Mouse (Mus musculus): ENCODE results near the gene AI597479. TPM values are rescaled to one million over a fixed set of nuclear protein-coding genes. Genes with fewer than 3 reads are reported as not detected.
"Not testable (repeated sequence)": the region's sequence is repeated elsewhere in the genome, so short reads cannot be mapped to it uniquely, and the experiment has no call there.

AI597479 gene
- polyA plus RNA-seq, 1 experiment: 8.4 TPM

- DNase-seq (ENCODE audit: low read depth): no peak
Measured at GRCm38 (mm10) chr1:43124726-43125125, 26.2 kb downstream of the AI597479 start.

- DNase-seq (ENCODE audit: low read depth): no peak
Measured at GRCm38 (mm10) chr1:43127196-43127595, 28.7 kb downstream of the AI597479 start.

DNA sequence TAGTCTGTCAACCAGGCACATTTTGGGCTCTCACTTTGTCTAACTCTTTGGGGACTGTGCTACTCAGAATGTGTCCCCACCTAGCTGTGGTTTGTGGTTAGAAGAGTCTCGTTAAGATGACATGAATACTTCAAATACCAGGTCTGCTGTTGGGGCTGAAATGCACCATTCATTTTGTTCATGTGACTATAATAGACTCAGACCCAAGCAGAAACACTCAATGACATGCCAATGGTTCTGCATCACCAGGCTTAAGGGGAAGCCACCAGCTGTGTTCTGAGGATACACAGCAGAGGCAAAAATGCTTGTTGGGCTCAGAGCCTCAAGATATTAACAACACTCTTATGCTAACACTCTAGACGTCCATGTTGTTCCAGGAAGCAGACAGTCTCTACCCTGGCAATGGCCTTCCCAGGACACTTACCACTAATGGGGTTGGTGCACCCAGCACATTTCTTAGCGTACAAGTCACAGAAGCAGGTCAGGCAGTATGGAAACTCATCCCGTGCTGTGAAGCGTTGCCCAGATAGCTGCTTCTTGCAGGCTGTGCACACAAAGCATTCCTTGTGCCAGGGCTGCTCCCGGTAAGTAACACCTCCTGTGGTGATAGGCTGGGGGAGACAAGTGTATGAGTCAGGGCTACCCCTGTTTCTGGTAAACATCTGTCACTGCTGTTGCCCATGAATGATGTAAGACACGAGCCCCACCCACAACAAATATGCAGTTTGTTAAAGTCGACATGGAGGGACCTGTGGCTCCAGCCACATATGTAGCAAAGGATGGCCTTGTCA lies 29.5 kb downstream of the AI597479 start:
- no peak for DNase-seq (ENCODE audit: low read depth)

DNA sequence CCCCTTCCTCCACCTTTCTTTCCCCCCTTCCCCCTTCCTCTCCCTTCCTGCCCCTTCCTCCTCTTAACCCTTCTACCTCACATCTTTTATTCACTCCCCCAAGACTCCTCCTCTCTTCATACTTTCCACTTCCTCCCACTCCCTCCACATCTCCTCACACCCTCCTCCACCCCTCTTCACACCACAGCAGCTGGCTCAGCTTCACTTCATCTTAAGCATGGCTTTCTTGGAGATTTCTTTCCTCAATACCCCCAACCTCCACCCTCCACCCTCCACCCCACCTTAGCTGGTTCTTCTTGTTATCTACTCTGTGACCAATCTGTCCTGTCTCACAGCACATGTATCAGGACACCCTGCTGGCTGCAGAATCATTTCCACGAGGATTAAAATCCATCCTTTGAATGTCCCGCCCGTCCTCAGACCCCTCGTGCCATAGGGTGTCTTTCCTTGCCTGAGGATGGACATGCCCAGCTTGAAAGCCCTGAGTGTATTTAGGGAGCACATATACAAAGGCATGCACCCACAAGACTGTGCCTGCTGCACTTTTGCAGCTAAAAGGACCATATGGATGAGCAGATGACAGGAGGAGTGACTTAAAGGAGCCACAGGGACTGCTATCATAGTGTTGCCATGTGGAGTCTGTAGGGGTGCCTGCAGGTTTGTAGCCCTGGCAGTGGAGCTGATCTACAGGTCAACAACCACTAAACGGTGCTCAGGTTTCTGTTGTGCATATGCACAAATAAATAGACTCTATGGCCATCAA lies 31.9 kb downstream of the AI597479 start:
- DNase-seq (ENCODE audit: low read depth): no peak

- DNase-seq (ENCODE audit: low read depth): no peak
Measured at GRCm38 (mm10) chr1:43131591-43131990, 33.1 kb downstream of the AI597479 start.

DNA sequence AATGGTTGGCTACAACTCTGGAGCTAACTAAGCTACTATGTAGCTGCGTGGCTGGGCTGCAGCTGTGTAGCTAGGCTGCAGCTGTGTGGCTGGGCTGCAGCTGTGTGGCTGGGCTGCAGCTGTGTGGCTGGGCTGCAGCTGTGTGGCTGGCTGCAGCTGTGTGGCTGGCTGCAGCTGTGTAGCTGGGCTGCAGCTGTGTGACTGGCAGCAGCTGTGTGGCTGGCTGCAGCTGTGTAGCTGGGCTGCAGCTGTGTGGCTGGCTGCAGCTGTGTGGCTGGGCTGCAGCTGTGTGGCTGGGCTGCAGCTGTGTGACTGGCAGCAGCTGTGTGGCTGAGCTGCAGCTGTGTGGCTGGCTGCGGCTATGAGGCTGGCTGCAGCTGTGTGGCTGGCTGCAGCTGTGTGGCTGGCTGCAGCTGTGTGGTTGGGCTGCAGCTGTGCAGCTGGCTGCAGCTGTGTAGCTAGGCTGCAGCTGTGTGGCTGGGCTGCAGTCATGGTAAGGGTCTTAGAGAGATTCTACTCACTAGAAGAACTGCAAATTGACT lies 38.0 kb downstream of the AI597479 start:
- DNase-seq (ENCODE audit: low read depth): not testable (repeated sequence)

DNA sequence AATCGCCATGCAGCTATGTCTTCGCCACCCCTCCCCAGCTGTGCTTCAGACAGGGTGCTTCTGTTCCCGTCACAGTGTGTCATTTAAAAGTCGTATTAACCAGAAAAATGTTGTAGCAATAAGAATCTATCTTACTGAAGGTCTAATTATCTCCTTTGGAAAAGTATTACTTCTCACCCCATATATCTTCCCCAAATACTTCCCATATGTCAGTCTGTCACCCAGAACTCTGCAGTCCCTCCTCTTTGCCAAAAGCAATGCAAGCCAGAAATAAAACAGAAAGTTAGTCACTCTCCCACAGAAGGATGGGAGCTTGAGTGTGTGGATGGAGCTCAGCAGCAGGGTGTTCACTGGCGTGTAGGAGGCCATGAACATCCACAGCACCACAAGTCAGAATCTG lies 38.8 kb downstream of the AI597479 start:
- no peak for DNase-seq (ENCODE audit: low read depth)

DNA sequence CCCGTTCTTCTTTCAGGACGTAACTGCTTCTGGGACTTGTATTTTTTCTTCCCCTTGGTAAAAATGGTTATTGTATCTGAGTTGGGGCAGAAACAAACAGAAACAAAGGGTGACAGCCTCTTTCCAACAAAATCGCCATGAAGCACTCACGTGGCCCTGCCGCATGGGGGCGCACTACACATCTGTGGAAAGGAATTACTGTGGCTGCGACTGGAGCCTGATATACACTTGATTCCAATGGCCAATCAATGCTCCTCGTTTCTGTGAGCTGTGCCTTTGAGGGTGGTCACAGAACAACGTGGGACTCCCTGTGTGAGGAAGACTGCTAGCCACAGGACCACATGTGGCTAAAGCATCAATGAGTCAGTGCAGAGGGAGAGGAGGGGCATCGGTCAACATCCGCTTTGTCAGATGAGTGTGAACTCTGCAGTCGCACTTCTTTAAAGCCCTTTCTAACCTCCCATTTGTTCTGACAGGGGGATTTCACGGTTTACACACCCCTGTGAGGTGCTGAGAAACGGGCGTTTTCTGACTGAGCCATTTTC lies 39.8 kb downstream of the AI597479 start:
- DNase-seq (ENCODE audit: low read depth): no peak

DNA sequence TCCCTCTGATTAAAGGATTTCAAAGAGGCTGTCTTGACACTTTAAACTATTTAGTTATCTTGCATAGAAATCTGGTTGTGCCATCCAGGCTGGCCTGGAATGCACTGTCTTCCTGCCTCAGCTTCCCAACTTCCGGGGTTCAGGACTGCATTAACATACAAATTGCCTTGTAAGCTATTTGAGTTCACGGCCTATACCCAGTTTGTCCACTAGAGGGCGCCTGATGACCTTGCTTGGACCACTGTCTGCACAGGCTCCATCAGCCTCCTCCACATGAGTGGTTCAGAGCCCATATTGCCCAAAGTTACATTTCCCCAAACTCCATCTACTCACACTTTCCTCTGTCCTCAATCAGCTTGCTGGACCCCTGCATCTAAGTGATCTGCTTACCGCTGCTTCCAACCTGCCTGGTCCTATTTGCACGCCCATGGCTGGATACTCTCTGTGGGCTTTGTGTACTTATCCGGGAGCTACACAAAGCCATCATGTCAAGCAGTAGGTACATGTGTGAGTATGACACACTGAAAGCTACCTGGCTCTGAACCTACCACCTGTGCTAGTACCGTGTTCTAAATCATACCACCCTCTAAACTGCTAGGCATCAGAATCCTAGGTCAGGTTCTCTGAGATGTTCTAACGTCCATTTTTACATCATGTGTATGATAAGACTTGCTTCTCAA lies 41.2 kb downstream of the AI597479 start:
- DNase-seq (ENCODE audit: low read depth): no peak

- DNase-seq (ENCODE audit: low read depth): no peak
Measured at GRCm38 (mm10) chr1:43141555-43141961, 43.0 kb downstream of the AI597479 start.

- no peak for DNase-seq (ENCODE audit: low read depth)
Measured at GRCm38 (mm10) chr1:43142849-43143248, 44.3 kb downstream of the AI597479 start.

DNA sequence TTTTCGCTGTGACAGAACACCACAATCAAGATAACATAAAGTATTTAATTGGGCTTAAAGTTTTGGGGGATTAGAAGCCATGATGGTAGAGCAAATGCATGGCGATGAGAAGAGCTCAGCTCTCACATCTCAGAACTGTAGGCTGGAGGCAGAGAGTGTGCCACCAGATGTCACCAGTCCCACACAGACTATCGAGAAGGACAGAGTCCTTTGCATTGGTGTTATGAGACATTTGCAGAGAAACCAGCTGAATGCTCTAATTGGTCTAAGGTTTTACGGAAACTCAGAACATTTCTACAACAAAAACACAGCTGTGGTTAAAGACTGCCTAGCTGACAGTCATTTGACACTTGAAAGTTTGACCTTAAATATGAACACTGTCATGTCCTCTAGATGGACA lies 44.8 kb downstream of the AI597479 start:
- no peak for DNase-seq (ENCODE audit: low read depth)

- no peak for DNase-seq (ENCODE audit: low read depth)
Measured at GRCm38 (mm10) chr1:43143791-43144190, 45.3 kb downstream of the AI597479 start.

DNA sequence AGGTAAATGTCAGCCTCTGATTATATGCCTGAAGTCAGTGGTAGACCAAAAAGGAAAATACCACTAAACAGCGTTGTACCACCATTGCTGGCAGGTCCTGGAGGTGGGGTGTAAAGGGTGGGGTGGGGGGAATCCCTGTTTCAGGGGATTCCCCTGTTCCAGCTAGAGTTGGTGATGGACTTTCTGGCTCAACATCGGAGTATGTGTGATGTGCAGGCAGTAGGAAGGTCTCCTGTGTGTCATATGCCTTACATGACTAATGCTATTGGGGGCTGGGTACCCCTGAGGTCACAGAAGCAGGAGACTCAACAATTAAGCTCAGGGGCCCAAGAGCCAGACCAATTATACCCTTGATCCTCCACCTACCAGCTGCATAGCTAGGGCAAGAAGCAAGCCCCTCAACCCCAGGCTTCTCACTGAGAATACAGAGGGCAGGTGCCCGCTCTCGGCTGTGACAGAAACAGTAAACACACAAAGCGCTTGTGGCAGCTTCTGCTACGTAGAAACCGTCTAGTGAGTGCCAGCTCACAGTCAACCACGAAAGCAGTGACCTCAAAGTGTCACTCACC lies 45.9 kb downstream of the AI597479 start:
- no peak for DNase-seq (ENCODE audit: low read depth)

DNA sequence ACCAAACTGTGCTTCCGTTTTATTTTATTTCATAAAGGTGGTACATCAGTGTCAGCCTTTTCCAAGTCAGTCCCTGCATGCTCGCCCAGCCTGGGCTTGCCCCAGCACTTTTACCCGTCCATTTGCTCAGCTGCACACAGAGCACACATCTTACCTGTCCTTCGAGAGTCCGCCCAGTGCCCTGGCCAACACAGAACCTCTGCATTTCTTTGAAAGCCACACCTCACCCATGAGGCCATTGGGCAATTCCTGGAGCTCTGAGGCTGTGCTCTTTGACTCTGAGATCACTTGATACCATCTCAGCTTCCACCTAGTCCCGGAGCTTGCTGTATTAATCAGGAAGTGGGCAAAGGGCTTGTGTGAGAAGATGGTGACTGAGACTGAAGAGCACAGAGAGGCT lies 46.9 kb downstream of the AI597479 start:
- DNase-seq (ENCODE audit: low read depth): no peak

DNA sequence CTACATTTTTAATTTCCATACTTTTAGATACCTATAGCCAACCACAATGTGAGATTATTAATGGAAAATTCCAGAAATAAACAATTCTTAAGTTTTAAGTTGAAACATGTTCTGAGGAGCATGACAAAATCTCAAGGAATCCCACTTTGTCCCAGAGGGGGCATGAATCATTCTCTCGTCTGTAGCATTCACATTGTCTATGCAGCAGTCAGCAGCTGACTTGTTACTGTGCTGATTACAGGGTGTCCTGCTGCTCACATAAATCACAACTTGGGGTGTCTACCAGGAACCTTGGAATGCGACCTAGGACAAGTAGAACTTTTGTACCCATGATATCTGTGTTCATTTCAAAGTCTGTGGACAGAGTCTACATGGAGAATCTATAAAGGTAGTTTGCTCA lies 49.0 kb downstream of the AI597479 start:
- DNase-seq (ENCODE audit: low read depth): no peak

DNA sequence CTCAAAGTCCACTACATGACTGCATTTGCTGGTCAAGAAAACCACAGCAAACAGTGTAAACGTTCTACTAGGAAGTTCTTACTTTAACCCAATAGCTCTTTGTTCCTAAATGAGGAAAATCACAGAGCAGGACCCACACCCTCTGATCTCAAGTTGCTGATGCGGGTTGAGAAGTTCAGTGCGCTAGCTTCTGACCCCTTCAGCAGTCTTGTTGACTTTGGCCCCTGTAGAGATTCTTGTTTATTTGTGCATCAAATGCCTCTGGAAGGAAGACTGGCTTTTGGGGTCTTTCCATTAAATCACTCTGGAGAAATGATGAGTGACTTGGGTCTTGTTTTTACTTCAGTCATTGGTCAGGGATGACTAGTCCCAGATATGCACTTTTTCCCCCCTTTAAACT lies 51.7 kb downstream of the AI597479 start:
- no peak for DNase-seq (ENCODE audit: low read depth)

- DNase-seq (ENCODE audit: low read depth): no peak
Measured at GRCm38 (mm10) chr1:43152626-43153025, 54.1 kb downstream of the AI597479 start.

DNA sequence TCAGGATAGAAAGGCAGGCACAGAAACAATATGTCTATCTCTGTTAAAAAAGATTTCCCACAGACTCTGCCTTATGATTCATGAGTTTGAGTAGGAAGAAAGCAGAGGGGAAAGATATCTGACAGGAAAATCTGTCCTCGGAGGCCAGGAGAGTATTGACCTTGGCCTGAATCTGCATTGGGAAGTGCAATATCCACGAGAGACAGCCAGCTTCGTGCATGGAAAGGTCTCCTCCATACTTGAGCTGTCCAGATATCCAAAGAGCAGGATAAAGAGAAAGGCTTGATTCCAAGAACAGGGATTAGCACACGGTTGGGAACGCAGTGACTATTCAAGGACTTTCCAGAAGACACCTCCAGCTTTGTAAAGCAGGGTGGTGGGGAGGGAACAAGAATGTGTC lies 55.0 kb downstream of the AI597479 start:
- DNase-seq (ENCODE audit: low read depth): peak; percentile 62

GRCm38 (mm10) chr1:43154491-43154890 lies 56.0 kb downstream of the AI597479 start:
- no peak for DNase-seq (ENCODE audit: low read depth)

DNA sequence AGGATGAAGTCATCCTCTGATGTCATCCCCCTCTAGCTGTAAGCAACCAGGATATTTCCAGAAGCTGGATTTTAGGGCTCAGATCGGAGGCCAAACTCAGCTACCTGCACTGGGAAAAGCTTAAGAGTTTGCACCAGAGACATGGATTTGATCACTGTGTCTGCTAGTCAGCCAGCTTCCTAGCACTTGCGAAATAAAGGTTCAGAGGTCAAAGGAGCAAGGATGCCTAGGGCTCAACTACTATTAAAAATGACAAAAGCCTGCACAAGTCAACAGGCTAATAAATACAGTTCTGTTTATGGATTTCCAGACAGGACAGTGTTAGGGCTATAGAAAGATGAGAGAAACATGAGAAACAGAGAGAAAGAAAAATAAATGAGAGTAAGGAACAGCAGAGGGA lies 59.4 kb downstream of the AI597479 start:
- no peak for DNase-seq (ENCODE audit: low read depth)

DNA sequence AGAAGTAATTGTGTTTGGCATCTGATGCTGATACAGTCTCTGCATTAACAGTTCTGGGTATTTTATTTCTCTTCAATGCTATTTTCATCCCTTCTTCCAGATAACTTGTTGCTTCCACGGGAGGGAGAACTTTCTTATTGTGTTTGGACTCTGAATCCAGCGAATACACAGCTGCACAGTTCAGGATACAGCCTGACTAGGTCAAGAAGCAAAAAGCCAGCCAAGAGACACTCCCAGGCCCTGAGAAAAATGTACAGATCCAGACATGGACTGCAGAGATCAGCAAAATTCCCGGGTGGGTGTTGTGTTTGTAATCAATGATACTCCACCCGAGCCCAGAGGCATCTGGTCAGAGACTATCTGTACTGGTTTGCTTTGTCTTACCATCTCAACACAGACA lies 60.9 kb downstream of the AI597479 start:
- DNase-seq (ENCODE audit: low read depth): no peak
